Comparison of ENCODE assay signal across 11 mouse cellular contexts in genomic region chr17:30187154-30187553, GRCm38 (mm10).
DNase-seq lines count a peak whose midpoint lies in the region; ATAC-seq and TF ChIP-seq lines count a peak whose summit lies in the region.
"Had no signal": no experiment of that assay in that cellular context is flagged by ENCODE, and none has a peak within 500 bp of the region (broad histone marks: within the 10 kb centered on the region; RNA-seq: fewer than 3 reads in every experiment).

No protein-coding gene starts in this region.

- no peak overlapping the region for H3K4me3 ChIP-seq in forebrain, embryonic 11.5 days (ENCODE audit: low read depth, low read length)
- H3K4me3 ChIP-seq in forebrain, embryonic 10.5 days: no peak overlapping the region
- H3K4me3 ChIP-seq in kidney, adult 2 months (ENCODE audit: insufficient read depth, low read depth, low read length): no peak overlapping the region
- H3K4me3 ChIP-seq in forebrain, embryonic 12.5 days (replicated peaks): no peak overlapping the region
- no peak overlapping the region for H3K4me3 ChIP-seq in midbrain, embryonic 14.5 days (replicated peaks; ENCODE audit: low read depth, low read length)
- H3K4me3 ChIP-seq: limb, embryonic 12.5 days had no signal

- 88% methylated on average over 6 of the region's 6 CpGs for WGBS in forebrain, embryonic 11.5 days
- WGBS in forebrain, embryonic 10.5 days: 89% methylated on average over 6 of the region's 6 CpGs
- 83% methylated on average over 6 of the region's 6 CpGs for WGBS in kidney, adult 2 months
- WGBS in forebrain, embryonic 12.5 days: 86% methylated on average over 6 of the region's 6 CpGs
- 89% methylated on average over 6 of the region's 6 CpGs for WGBS in midbrain, embryonic 14.5 days

- H3K27me3 ChIP-seq in forebrain, embryonic 11.5 days (ENCODE audit: control insufficient read depth, insufficient read depth, low read length): no peaks in the 10 kb centered on the region
- H3K27me3 ChIP-seq in forebrain, embryonic 10.5 days (ENCODE audit: poor library complexity, severe bottlenecking): peaks cover 9% of the 10 kb centered on the region; the same call in 1 of the 2 replicates
- no peaks in the 10 kb centered on the region for H3K27me3 ChIP-seq in kidney, adult 2 months (replicated peaks; ENCODE audit: control insufficient read depth, insufficient read depth, low read length)
- H3K27me3 ChIP-seq in forebrain, embryonic 12.5 days: 0 out of 2 replicates have a peak, but pooled peaks cover 7% of the 10 kb centered on the region
- H3K27me3 ChIP-seq in midbrain, embryonic 14.5 days (ENCODE audit: control insufficient read depth, insufficient read depth, low read length): no peaks in the 10 kb centered on the region
- H3K27me3 ChIP-seq: limb, embryonic 12.5 days had no signal

- DNase-seq in forebrain, embryonic 11.5 days (ENCODE audit: low spot score): no peak
- no peak for DNase-seq in forebrain, embryonic 10.5 days (ENCODE audit: extremely low spot score, low spot score)
- peak; percentile 7 for DNase-seq in kidney, postnatal 10 days
- no peak for DNase-seq in kidney, adult 2 months
- no peak for DNase-seq in midbrain, embryonic 14.5 days
- no peak for DNase-seq in lung, postnatal 4 days
- no peak for DNase-seq in right cerebral cortex, adult 18-20 months
- DNase-seq: thymus, postnatal 25 days had no signal

- H3K4me2 ChIP-seq in forebrain, embryonic 11.5 days (ENCODE audit: low read depth, low read length, severe bottlenecking): no peak overlapping the region
- H3K4me2 ChIP-seq in forebrain, embryonic 12.5 days: no peak overlapping the region
- no peak overlapping the region for H3K4me2 ChIP-seq in midbrain, embryonic 14.5 days (ENCODE audit: low read length)

- peaks cover 25% of the 10 kb centered on the region for H3K4me1 ChIP-seq in forebrain, embryonic 11.5 days (replicated peaks; ENCODE audit: control insufficient read depth, insufficient read depth, low read length)
- H3K4me1 ChIP-seq in forebrain, embryonic 10.5 days: peaks cover 54% of the 10 kb centered on the region
- H3K4me1 ChIP-seq in kidney, adult 2 months (ENCODE audit: control insufficient read depth, insufficient read depth, low read length): peaks cover 18% of the 10 kb centered on the region
- peaks cover 47% of the 10 kb centered on the region for H3K4me1 ChIP-seq in forebrain, embryonic 12.5 days
- peaks cover 45% of the 10 kb centered on the region for H3K4me1 ChIP-seq in midbrain, embryonic 14.5 days (ENCODE audit: control insufficient read depth, insufficient read depth, low read length)

- peak overlapping the region; percentile 52; the same call in 1 of the 2 replicates for H3K27ac ChIP-seq in forebrain, embryonic 11.5 days (ENCODE audit: low read depth, low read length)
- H3K27ac ChIP-seq in forebrain, embryonic 10.5 days: no peak overlapping the region
- H3K27ac ChIP-seq in kidney, adult 2 months (ENCODE audit: insufficient read depth, low read depth, low read length): no peak overlapping the region
- H3K27ac ChIP-seq in forebrain, embryonic 12.5 days: peak overlapping the region; percentile 93
- H3K27ac ChIP-seq in midbrain, embryonic 14.5 days (replicated peaks; ENCODE audit: low read depth, low read length): peak overlapping the region; percentile 81
- H3K27ac ChIP-seq: macrophage had no signal

- H3K9me3 ChIP-seq in forebrain, embryonic 11.5 days (ENCODE audit: control insufficient read depth, low read length): no peaks in the 10 kb centered on the region
- H3K9me3 ChIP-seq in forebrain, embryonic 10.5 days: no peaks in the 10 kb centered on the region
- no peaks in the 10 kb centered on the region for H3K9me3 ChIP-seq in forebrain, embryonic 12.5 days
- H3K9me3 ChIP-seq in midbrain, embryonic 14.5 days (ENCODE audit: control insufficient read depth, low read length): no peaks in the 10 kb centered on the region
- H3K9me3 ChIP-seq: limb, embryonic 12.5 days had no signal

- no peak for TF ChIP-seq POLR2A in kidney, adult 2 months (IDR thresholded peaks at IDR 0.05; ENCODE audit: low read depth, low read length)

- H3K9ac ChIP-seq in forebrain, embryonic 11.5 days (ENCODE audit: low read length): no peak overlapping the region
- no peak overlapping the region for H3K9ac ChIP-seq in forebrain, embryonic 12.5 days
- no peak overlapping the region; the same call in 1 of the 2 replicates for H3K9ac ChIP-seq in midbrain, embryonic 14.5 days (replicated peaks; ENCODE audit: low read length)
- H3K9ac ChIP-seq: limb, embryonic 12.5 days had no signal

- H3K36me3 ChIP-seq in forebrain, embryonic 11.5 days (ENCODE audit: control insufficient read depth, insufficient read depth, low read length): no peaks in the 10 kb centered on the region
- peaks cover 11% of the 10 kb centered on the region for H3K36me3 ChIP-seq in forebrain, embryonic 10.5 days (replicated peaks)
- no peaks in the 10 kb centered on the region for H3K36me3 ChIP-seq in kidney, adult 2 months (ENCODE audit: control insufficient read depth, insufficient read depth, low read length)
- H3K36me3 ChIP-seq in forebrain, embryonic 12.5 days (replicated peaks): no peaks in the 10 kb centered on the region
- H3K36me3 ChIP-seq in midbrain, embryonic 14.5 days (ENCODE audit: control insufficient read depth, insufficient read depth, low read length): no peaks in the 10 kb centered on the region

- no peak for TF ChIP-seq CTCF in kidney, adult 2 months (conservative IDR thresholded peaks at IDR 0.05; ENCODE audit: insufficient read depth, insufficient read length, low read depth, low read length)

- no peak for ATAC-seq in forebrain, embryonic 11.5 days (replicated peaks; ENCODE audit: low FRiP score)
- no peak for ATAC-seq in forebrain, embryonic 12.5 days (ENCODE audit: low FRiP score)
- no peak for ATAC-seq in midbrain, embryonic 14.5 days (ENCODE audit: low FRiP score, low TSS enrichment)

Comparison
In these comparisons a context has a peak if more than half of its experiments do, and no peak if none do; other contexts are left out.
1. H3K27ac ChIP-seq: peak in forebrain, embryonic 11.5 days (single experiment), forebrain, embryonic 12.5 days (single experiment) and midbrain, embryonic 14.5 days (single experiment); none in forebrain, embryonic 10.5 days (single experiment) and kidney, adult 2 months (single experiment).